24 mouse cellular contexts compared by ENCODE assay signal in genomic region chr13:30632998-30633397, GRCm38 (mm10). TPM values are rescaled to one million over a fixed set of nuclear protein-coding genes. Genes with fewer than 3 reads are reported as not detected.
DNase-seq lines count a peak whose midpoint lies in the region; ATAC-seq and TF ChIP-seq lines count a peak whose summit lies in the region.
"Had no signal": no experiment of that assay in that cellular context is flagged by ENCODE, and none has a peak within 500 bp of the region (broad histone marks: within the 10 kb centered on the region; RNA-seq: fewer than 3 reads in every experiment).

No protein-coding gene starts in this region.

- no peak for TF ChIP-seq CTCF in CH12.LX (conservative IDR thresholded peaks at IDR 0.05 in 1 of 2, IDR thresholded peaks at IDR 0.05 in 1 of 2; ENCODE audit: low read depth in 2 of 2, low read length in 2 of 2)

- peak; percentile 45; the same call in 1 of the 2 replicates for ATAC-seq in monocyte, adult 5-6 weeks (replicated peaks; ENCODE audit: insufficient number of reproducible peaks, low FRiP score, low TSS enrichment, poor library complexity, severe bottlenecking)
- ATAC-seq: inflammation-experienced regulatory T-cells, adult 6 months had no signal

- peak overlapping the region; percentile 58 for H3K9ac ChIP-seq in CH12.LX (ENCODE audit: insufficient read depth, low read depth)
- H3K9ac ChIP-seq: forebrain, embryonic 12.5 days; hindbrain, embryonic 12.5 days; liver, embryonic 13.5 days; lung, embryonic 15.5 days; midbrain, embryonic 12.5 days; neural tube, embryonic 13.5 days had no signal

- no peaks in the 10 kb centered on the region for H3K36me3 ChIP-seq in CH12.LX (replicated peaks in 1 of 2; ENCODE audit: control insufficient read depth in 1 of 2, insufficient read depth in 1 of 2, low read length in 1 of 2)
- no peaks in the 10 kb centered on the region for H3K36me3 ChIP-seq in midbrain, embryonic 10.5 days
- H3K36me3 ChIP-seq: forebrain, embryonic 12.5 days; hindbrain, embryonic 12.5 days; liver, embryonic 13.5 days; lung, embryonic 15.5 days; midbrain, embryonic 12.5 days; neural tube, embryonic 13.5 days had no signal

- WGBS in midbrain, embryonic 10.5 days: 82% methylated on average over 6 of the region's 6 CpGs

- dilution Hi-C loops in CH12.LX (cut with MboI; ENCODE audit: extremely low pct_ligation_motif_present, extremely low pct_unique_long_range_greater_than_20kb, low sequenced_read_pairs): no loop called here

- peak; percentile 79 for TF ChIP-seq EP300 in CH12.LX (IDR thresholded peaks at IDR 0.05; ENCODE audit: low read length)

- peaks cover 13 to 77% of the 10 kb centered on the region in 2 experiments for H3K4me1 ChIP-seq in CH12.LX (ENCODE audit: control insufficient read depth in 1 of 2, insufficient read depth in 2 of 2)
- H3K4me1 ChIP-seq in midbrain, embryonic 10.5 days: peaks cover 5% of the 10 kb centered on the region; the same call in 1 of the 2 replicates
- H3K4me1 ChIP-seq: forebrain, embryonic 12.5 days; hindbrain, embryonic 12.5 days; liver, embryonic 13.5 days; lung, embryonic 15.5 days; midbrain, embryonic 12.5 days; neural tube, embryonic 13.5 days had no signal

- no peak for TF ChIP-seq RAD21 in CH12.LX (IDR thresholded peaks at IDR 0.05; ENCODE audit: low read depth, low read length)

- H3K4me3 ChIP-seq in CH12.LX (replicated peaks in 1 of 3; ENCODE audit: low read depth in 2 of 3, low read length in 2 of 3, poor library complexity in 1 of 3): peak overlapping the region in 1 of 3 experiments; percentile 15
- no peak overlapping the region for H3K4me3 ChIP-seq in midbrain, embryonic 10.5 days
- H3K4me3 ChIP-seq: forebrain, embryonic 12.5 days; gastrocnemius, adult 2 months; hindbrain, embryonic 12.5 days; layer of hippocampus, adult 2 months; liver, embryonic 13.5 days; lung, embryonic 15.5 days; midbrain, embryonic 12.5 days; neural tube, embryonic 13.5 days had no signal

- no peaks in the 10 kb centered on the region; the same call in 1 of the 2 replicates for H3K79me2 ChIP-seq in CH12.LX (replicated peaks; ENCODE audit: control insufficient read depth, extremely low read depth, insufficient read depth, poor library complexity, severe bottlenecking)

- H3K9me3 ChIP-seq in CH12.LX (replicated peaks; ENCODE audit: low read length): peaks cover 2% of the 10 kb centered on the region
- H3K9me3 ChIP-seq in midbrain, embryonic 10.5 days (replicated peaks): no peaks in the 10 kb centered on the region
- H3K9me3 ChIP-seq: forebrain, embryonic 12.5 days; hindbrain, embryonic 12.5 days; liver, embryonic 13.5 days; lung, embryonic 15.5 days; midbrain, embryonic 12.5 days; neural tube, embryonic 13.5 days had no signal

- in situ Hi-C loops in CH12.LX (cut with MboI; ENCODE audit: low pct_ligation_motif_present, low pct_unique_long_range_greater_than_20kb, low sequenced_read_pairs): no loop called here

- TF ChIP-seq POLR2A in CH12.LX (IDR thresholded peaks at IDR 0.05; ENCODE audit: low read depth, low read length): peak; percentile 43; the same call in 1 of the 2 replicates

- no peaks in the 10 kb centered on the region for H3K27me3 ChIP-seq in CH12.LX (replicated peaks)
- H3K27me3 ChIP-seq in midbrain, embryonic 10.5 days (ENCODE audit: low read depth, poor library complexity, severe bottlenecking): no peaks in the 10 kb centered on the region
- H3K27me3 ChIP-seq: forebrain, embryonic 12.5 days; hindbrain, embryonic 12.5 days; liver, embryonic 13.5 days; lung, embryonic 15.5 days; midbrain, embryonic 12.5 days; neural tube, embryonic 13.5 days had no signal

- peak overlapping the region; percentile 87 for H3K27ac ChIP-seq in CH12.LX (ENCODE audit: insufficient read depth, low read depth)
- H3K27ac ChIP-seq in midbrain, embryonic 10.5 days (replicated peaks): no peak overlapping the region
- H3K27ac ChIP-seq: forebrain, embryonic 12.5 days; gastrocnemius, adult 2 months; hindbrain, embryonic 12.5 days; layer of hippocampus, adult 2 months; liver, embryonic 13.5 days; lung, embryonic 15.5 days; midbrain, embryonic 12.5 days; neural tube, embryonic 13.5 days had no signal

- peak; percentile 89 for DNase-seq in heart, adult 11 months
- no peak for DNase-seq in heart, adult 8-10 months (ENCODE audit: low spot score)
- no peak for DNase-seq in CH12.LX (ENCODE audit: extremely low read depth)
- DNase-seq in thymus, postnatal 25 days: peak; percentile 48
- DNase-seq in heart, postnatal 10 days: no peak
- DNase-seq in midbrain, embryonic 10.5 days (ENCODE audit: low spot score): no peak
- no peak for DNase-seq in layer of hippocampus, postnatal 25 days (ENCODE audit: extremely low spot score in 1 of 2, low spot score in 1 of 2)
- DNase-seq: adrenal gland, postnatal 36 days; cerebellum, adult 2 months; gastrocnemius, adult 2 months; kidney, adult 2 months; kidney, postnatal 14 days; left cerebral cortex, postnatal 4 days; liver, embryonic 13.5 days; lung, postnatal 4 days had no signal

- peak overlapping the region; percentile 62 for H3K4me2 ChIP-seq in CH12.LX (ENCODE audit: insufficient read depth, low read depth, poor library complexity, severe bottlenecking)
- H3K4me2 ChIP-seq: forebrain, embryonic 12.5 days; hindbrain, embryonic 12.5 days; liver, embryonic 13.5 days; lung, embryonic 15.5 days; midbrain, embryonic 12.5 days; neural tube, embryonic 13.5 days had no signal

- intact Hi-C loops in heart, postnatal 10 days (cut with DNase I): no loop called here

TF ChIP-seq in CH12.LX, 34 proteins besides CTCF, POLR2A, EP300 and RAD21:
- peak; percentile 90 for TF ChIP-seq IRF4 (IDR thresholded peaks at IDR 0.05; ENCODE audit: low read depth, low read length)
- TF ChIP-seq ETS1 (conservative IDR thresholded peaks at IDR 0.05; ENCODE audit: low read depth, low read length): peak; percentile 81
- TF ChIP-seq ELF1 (IDR thresholded peaks at IDR 0.05; ENCODE audit: low read depth, low read length): 0 out of 2 replicates have a peak, but pooled peaks have one; percentile 42
- TF ChIP-seq ZMIZ1 (IDR thresholded peaks at IDR 0.05; ENCODE audit: low read depth, low read length): no peak
- TF ChIP-seq JUND (conservative IDR thresholded peaks at IDR 0.05; ENCODE audit: low read depth, low read length): no peak; the same call in 1 of the 2 replicates
- TF ChIP-seq PAX5 (IDR thresholded peaks at IDR 0.05; ENCODE audit: low read length): no peak
- TF ChIP-seq USF2 (conservative IDR thresholded peaks at IDR 0.05; ENCODE audit: low read depth, low read length): peak; percentile 86
- no peak for TF ChIP-seq ZKSCAN1 (IDR thresholded peaks at IDR 0.05; ENCODE audit: borderline replicate concordance, low read depth, low read length)
- no peak for TF ChIP-seq KAT2A (IDR thresholded peaks at IDR 0.05; ENCODE audit: insufficient replicate concordance, low read length)
- TF ChIP-seq MEF2A (IDR thresholded peaks at IDR 0.05; ENCODE audit: borderline replicate concordance, low read depth, low read length): peak; percentile 85
- TF ChIP-seq TCF12 (IDR thresholded peaks at IDR 0.05; ENCODE audit: low read depth, low read length): peak; percentile 99
- TF ChIP-seq ZNF384 (IDR thresholded peaks at IDR 0.05; ENCODE audit: low read depth, low read length): peak; percentile 94
- no peak for TF ChIP-seq GABPA (IDR thresholded peaks at IDR 0.05; ENCODE audit: insufficient replicate concordance, low read depth, low read length)
- TF ChIP-seq CHD2 (IDR thresholded peaks at IDR 0.05; ENCODE audit: low read length): peak; percentile 58; the same call in 1 of the 2 replicates
- TF ChIP-seq NELFE (IDR thresholded peaks at IDR 0.05; ENCODE audit: low read depth, low read length): no peak
- TF ChIP-seq USF1 (IDR thresholded peaks at IDR 0.05; ENCODE audit: low read depth, low read length): peak; percentile 89
- TF ChIP-seq MAZ (IDR thresholded peaks at IDR 0.05; ENCODE audit: low read depth, low read length): peak; percentile 88
- peak; percentile 46; the same call in 1 of the 2 replicates for TF ChIP-seq TBP (conservative IDR thresholded peaks at IDR 0.05; ENCODE audit: low read depth, low read length)
- TF ChIP-seq MYC (IDR thresholded peaks at IDR 0.05; ENCODE audit: low read depth, low read length): peak; percentile 47; the same call in 1 of the 2 replicates
- TF ChIP-seq BHLHE40 (IDR thresholded peaks at IDR 0.05; ENCODE audit: low read depth, low read length): peak; percentile 93
- TF ChIP-seq MAX (IDR thresholded peaks at IDR 0.05; ENCODE audit: low read length): peak; percentile 83; the same call in 1 of the 2 replicates
- no peak for TF ChIP-seq SMC3 (IDR thresholded peaks at IDR 0.05; ENCODE audit: low read depth, low read length)

RNA-seq across cellular contexts. Expression of gene Dusp22, which starts 26.8 kb away (rescaled TPM):
- total RNA-seq in heart, adult 8-10 months (2022): 10 to 100 TPM; 18.1 to 25.4 (median 20.0) TPM
- total RNA-seq in CH12.LX (2012; rRNA removed) (22.5 and 25.5 TPM in 2 replicates), CH12.LX (2014; rRNA removed) (28.7 and 29.8 TPM in 2 replicates)
- 18.0 and 18.5 TPM in 2 replicates for polyA plus RNA-seq in CH12.LX (2012; ENCODE audit: insufficient read length, low read depth)
- total RNA-seq in monocyte, adult 5-6 weeks (2017): 37.6 to 46.2 TPM (median 42.1 TPM) in 3 replicates
- total RNA-seq in heart, postnatal 10 days (2021): 10 to 100 TPM; 21.6 to 22.3 TPM
- 16.2 and 17.0 TPM in 2 replicates for polyA plus RNA-seq in midbrain, embryonic 10.5 days (2016; fragmentation: Nextera tagmentation; extraction: Ambion mirVana)
- 10 to 100 TPM; 27.3 to 30.6 TPM for total RNA-seq in layer of hippocampus, postnatal 25 days (2021)
- total RNA-seq: MEL had no signal

Comparison
In these comparisons a context has a peak if more than half of its experiments do, and no peak if none do; other contexts are left out.
1. DNase-seq: peak in heart, adult 11 months (single experiment) and thymus, postnatal 25 days (single experiment); none in heart, adult 8-10 months (single experiment), CH12.LX (single experiment), heart, postnatal 10 days (0 of 2), midbrain, embryonic 10.5 days (single experiment) and layer of hippocampus, postnatal 25 days (0 of 2).